Mouse (Mus musculus) duodenum, adult 2 months (tissue): ENCODE data around the gene Olfr628. TPM values are rescaled to one million over a fixed set of nuclear protein-coding genes. Genes with fewer than 3 reads are reported as not detected.

Experiments
- polyA plus RNA-seq: library from polyadenylated mRNA; depleted of rRNA; stranded (reverse); fragments of >200 nt; gene quantifications from 2 replicates; pipeline ENCODE4 v1.2.3, GENCODE M21; 2012; ENCODE audit warnings: low replicate concordance; rRNA removed

Olfr628 gene
- not detected in 2 replicates for polyA plus RNA-seq

GRCm38 (mm10) chr7:103730074-103730473, at the start of gene Olfr628:
Gene Olfr628 (plus strand): TSS chr7:103730374.

GRCm38 (mm10) chr7:103682420-103682819, 47.8 kb upstream of the Olfr628 start, which contains the start of gene Olfr625-ps1:
Gene Olfr625-ps1 (plus strand): TSS chr7:103682720.

GRCm38 (mm10) chr7:103714371-103714770, 15.8 kb upstream of the Olfr628 start, which contains the start of gene Olfr243:
Gene Olfr243 (plus strand): TSS chr7:103714671.

GRCm38 (mm10) chr7:103744843-103745242, 14.7 kb downstream of the Olfr628 start, which contains the start of gene Olfr629:
Gene Olfr629 (minus strand): TSS chr7:103744943.

GRCm38 (mm10) chr7:103757233-103757632, 27.1 kb downstream of the Olfr628 start, which contains the start of gene Olfr630:
Gene Olfr630 (minus strand): TSS chr7:103757333.

GRCm38 (mm10) chr7:103771494-103771893, 41.3 kb downstream of the Olfr628 start, which contains the start of gene Olfr69:
Gene Olfr69 (minus strand): TSS chr7:103771594.

GRCm38 (mm10) chr7:103779598-103779997, 49.4 kb downstream of the Olfr628 start, which contains the start of gene Olfr68:
Gene Olfr68 (minus strand): TSS chr7:103779698.

Other genes with a start within 250 kb of the Olfr628 start
- not detected in 2 replicates for gene Olfr609, start 232.3 kb upstream of the Olfr628 start, polyA plus RNA-seq
- not detected in 2 replicates for gene Olfr610, start 218.3 kb upstream of the Olfr628 start, polyA plus RNA-seq
- not detected in 2 replicates for gene Olfr611, start 209.5 kb upstream of the Olfr628 start, polyA plus RNA-seq
- gene Olfr612, start 187.7 kb upstream of the Olfr628 start, polyA plus RNA-seq, result not detected in 2 replicates
- gene Olfr613, start 182.3 kb upstream of the Olfr628 start, polyA plus RNA-seq, result not detected in 2 replicates
- gene Olfr615, start 174.3 kb upstream of the Olfr628 start, polyA plus RNA-seq, result not detected in 2 replicates
- gene Olfr616, start 161.2 kb upstream of the Olfr628 start, polyA plus RNA-seq, result not detected in 2 replicates
- gene Olfr617, start 157.3 kb upstream of the Olfr628 start, polyA plus RNA-seq, result not detected in 2 replicates
- gene Olfr618, start 140.3 kb upstream of the Olfr628 start, polyA plus RNA-seq, result not detected in 2 replicates
- not detected in 2 replicates for gene Olfr619, start 129.8 kb upstream of the Olfr628 start, polyA plus RNA-seq
- not detected in 2 replicates for gene Olfr620, start 117.8 kb upstream of the Olfr628 start, polyA plus RNA-seq
- not detected in 2 replicates for gene Olfr622, start 87.7 kb upstream of the Olfr628 start, polyA plus RNA-seq
- not detected in 2 replicates for gene Olfr623, start 66.7 kb upstream of the Olfr628 start, polyA plus RNA-seq
- gene Olfr624, start 59.2 kb upstream of the Olfr628 start, polyA plus RNA-seq, result not detected in 2 replicates
- gene Olfr625-ps1, start 47.7 kb upstream of the Olfr628 start, polyA plus RNA-seq, result not detected in 2 replicates
- gene Olfr243, start 15.7 kb upstream of the Olfr628 start, polyA plus RNA-seq, result not detected in 2 replicates
- not detected in 2 replicates for gene Olfr629, start 14.6 kb downstream of the Olfr628 start, polyA plus RNA-seq
- not detected in 2 replicates for gene Olfr630, start 27.0 kb downstream of the Olfr628 start, polyA plus RNA-seq
- not detected in 2 replicates for gene Olfr69, start 41.2 kb downstream of the Olfr628 start, polyA plus RNA-seq
- gene Olfr68, start 49.3 kb downstream of the Olfr628 start, polyA plus RNA-seq, result not detected in 2 replicates
- gene Olfr67, start 61.4 kb downstream of the Olfr628 start, polyA plus RNA-seq, result not detected in 2 replicates
- gene Hbb-bt, start 83.6 kb downstream of the Olfr628 start, polyA plus RNA-seq, result 34.6 and 126 TPM in 2 replicates
- gene Hbb-bs, start 97.7 kb downstream of the Olfr628 start, polyA plus RNA-seq, result 335 and 1,183 TPM in 2 replicates
- not detected in 2 replicates for gene Hbb-bh2, start 110.1 kb downstream of the Olfr628 start, polyA plus RNA-seq
- gene Hbb-bh1, start 112.8 kb downstream of the Olfr628 start, polyA plus RNA-seq, result not detected in 2 replicates
- not detected in 2 replicates for gene Hbb-y, start 122.8 kb downstream of the Olfr628 start, polyA plus RNA-seq
- not detected in 2 replicates for gene Olfr66, start 155.9 kb downstream of the Olfr628 start, polyA plus RNA-seq
- not detected in 2 replicates for gene Olfr64, start 164.1 kb downstream of the Olfr628 start, polyA plus RNA-seq
- not detected in 2 replicates for gene Olfr65, start 173.1 kb downstream of the Olfr628 start, polyA plus RNA-seq
- not detected in 2 replicates for gene Olfr631, start 198.5 kb downstream of the Olfr628 start, polyA plus RNA-seq
- 0.20 TPM in 1 of 2 replicates, not detected in the other for gene Olfr632, start 204.0 kb downstream of the Olfr628 start, polyA plus RNA-seq
- not detected in 2 replicates for gene Olfr633, start 214.1 kb downstream of the Olfr628 start, polyA plus RNA-seq
- not detected in 2 replicates for gene Olfr635, start 240.8 kb downstream of the Olfr628 start, polyA plus RNA-seq